Mouse (Mus musculus) left cerebral cortex, postnatal 36 days (tissue): Measurements from ENCODE around the gene Gm28038. TPM values are rescaled to one million over a fixed set of nuclear protein-coding genes. Genes with fewer than 3 reads are reported as not detected.

Experiments used
- DNase-seq, 2 experiments: peaks; one replicate each; pipeline ENCODE4 v3.0.0; 2021 to 2022; ENCODE audit warnings: low spot score in 2 of 2, mixed read lengths in 1 of 2
- intact Hi-C: fragments of 180-260 bp; cut with DNase I; formaldehyde crosslinking; loops from one replicate; pipeline ENCODE4 v1.15.1; 2025
- total RNA-seq, 2 experiments: library from RNA; stranded (reverse); gene quantifications; 2 replicates each; pipeline ENCODE4 v1.2.3; 2021

Gm28038 gene
- total RNA-seq, 2 experiments from 2014 or later, result not detected

GRCm38 (mm10) chr2:30270134-30270533 lies 10.7 kb upstream of the Gm28038 start:
- peak; percentile 62 to 65 for DNase-seq
- intact Hi-C loops, result no loop called here

- intact Hi-C loops, result no loop called here
Measured at GRCm38 (mm10) chr2:30281651-30282050, 808 bp downstream of the Gm28038 start.

GRCm38 (mm10) chr2:30283193-30283592 lies 2.4 kb downstream of the Gm28038 start:
- no peak for DNase-seq

More at GRCm38 (mm10) chr2:30281651-30282050, 808 bp downstream of the Gm28038 start:
- DNase-seq, result no peak

DNA sequence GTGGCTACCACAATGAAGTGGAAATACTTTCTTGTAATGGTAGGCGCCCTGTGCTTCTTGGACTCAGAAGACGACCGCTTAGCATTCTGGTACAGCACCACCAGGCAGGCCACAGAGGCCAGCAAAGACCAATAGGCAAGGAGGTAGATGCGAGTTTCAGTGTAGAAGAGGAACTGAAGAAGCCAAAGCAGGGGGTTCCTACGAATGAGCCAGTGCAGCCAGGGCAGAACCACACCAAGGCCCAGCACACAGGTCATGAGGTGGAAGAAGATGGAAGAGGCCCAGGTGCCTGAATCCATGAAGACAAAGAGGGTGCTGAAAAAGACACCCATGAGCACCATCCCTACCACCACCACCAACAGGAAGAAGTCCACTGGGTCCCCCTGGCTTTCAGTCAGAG lies 4.2 kb downstream of the Gm28038 start:
- intact Hi-C loops, result no loop called here
- DNase-seq, result no peak

More at GRCm38 (mm10) chr2:30283193-30283592, 2.4 kb downstream of the Gm28038 start:
- intact Hi-C loops, result no loop called here

DNA sequence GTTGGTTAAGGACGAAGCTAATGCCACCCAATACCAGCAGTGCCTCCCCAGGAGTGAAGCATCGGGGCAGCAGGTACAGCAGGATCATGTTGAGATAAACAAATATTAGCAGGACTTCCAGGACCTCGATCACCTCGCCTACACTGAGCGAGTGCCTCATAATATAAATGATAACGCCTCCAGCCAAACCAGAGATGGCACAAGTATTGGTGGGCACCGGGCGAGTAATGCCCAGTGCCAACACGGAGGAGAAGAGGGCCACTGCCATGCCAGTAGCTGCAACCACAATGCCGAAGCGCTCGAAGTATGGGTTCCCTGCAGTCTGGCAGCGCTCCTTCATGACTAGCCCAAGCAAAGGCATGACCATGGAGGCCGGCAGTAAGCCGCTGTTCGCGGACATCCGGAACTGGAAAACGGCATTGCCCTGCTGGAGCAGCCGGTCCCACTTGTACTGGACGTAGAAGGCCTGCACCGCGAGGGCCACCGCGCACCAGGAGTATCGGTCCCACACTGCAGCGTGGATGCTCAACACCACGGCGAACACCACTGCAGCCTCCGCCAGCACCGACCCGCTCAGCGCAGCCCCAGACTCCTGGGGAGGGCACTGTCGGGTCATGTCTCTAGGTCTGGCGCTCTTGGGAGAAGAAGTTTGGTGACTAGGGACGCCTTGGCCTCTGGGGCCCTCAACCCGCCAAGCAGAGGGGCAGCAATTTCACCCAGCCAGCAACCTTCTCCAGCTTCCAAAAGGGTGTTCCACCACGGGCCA lies 4.8 kb downstream of the Gm28038 start:
- no peak for DNase-seq
- intact Hi-C loops, result no loop called here

DNA sequence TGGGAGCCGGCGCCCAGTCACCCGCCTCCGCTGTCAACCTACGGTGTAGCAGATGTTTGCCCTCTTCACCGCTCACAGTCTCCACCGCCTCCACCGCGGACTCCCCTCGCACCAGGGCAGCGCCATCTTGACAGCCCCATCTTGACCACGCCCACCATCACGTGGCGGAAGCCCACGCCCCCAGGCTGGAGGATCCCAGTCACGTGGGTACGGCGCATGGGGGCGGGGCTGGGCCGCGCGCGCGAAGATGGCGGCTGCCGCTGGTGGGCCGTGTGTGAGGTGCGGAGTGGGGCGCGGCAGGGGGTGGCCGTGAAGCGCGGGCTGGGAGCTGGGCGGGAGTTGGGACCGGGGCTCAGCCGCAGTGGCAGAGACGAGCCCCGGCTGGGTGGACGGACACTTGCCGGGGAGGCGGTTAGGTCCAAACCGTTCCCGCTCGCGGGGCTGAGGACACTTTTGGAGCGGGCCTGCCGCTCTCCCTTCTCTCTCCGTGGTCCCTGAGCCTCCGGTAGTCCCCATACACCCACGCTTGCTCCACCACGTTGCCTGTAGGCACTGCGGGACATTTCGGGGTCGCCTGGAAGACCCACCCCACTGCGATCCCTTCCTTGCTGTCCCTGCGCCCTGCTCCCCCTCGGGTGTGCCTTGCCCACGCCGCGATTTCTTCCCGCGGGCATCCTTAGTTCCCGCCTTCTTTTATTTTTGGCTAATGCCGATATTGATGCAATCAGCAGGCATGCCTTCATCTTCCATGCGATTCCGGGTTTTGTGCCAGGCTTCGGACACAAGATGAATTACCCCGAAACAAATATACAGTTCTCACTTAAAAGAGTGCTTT lies 5.6 kb downstream of the Gm28038 start, which contains the start of the genes Dolk and Nup188:
Dolk (minus strand) TSS at position 143 of the 835 bp plus-strand sequence.
Nup188 (plus strand) TSS at position 206 of the 835 bp plus-strand sequence.
- intact Hi-C loops, result no loop called here
- DNase-seq, result peak; percentile 95

DNA sequence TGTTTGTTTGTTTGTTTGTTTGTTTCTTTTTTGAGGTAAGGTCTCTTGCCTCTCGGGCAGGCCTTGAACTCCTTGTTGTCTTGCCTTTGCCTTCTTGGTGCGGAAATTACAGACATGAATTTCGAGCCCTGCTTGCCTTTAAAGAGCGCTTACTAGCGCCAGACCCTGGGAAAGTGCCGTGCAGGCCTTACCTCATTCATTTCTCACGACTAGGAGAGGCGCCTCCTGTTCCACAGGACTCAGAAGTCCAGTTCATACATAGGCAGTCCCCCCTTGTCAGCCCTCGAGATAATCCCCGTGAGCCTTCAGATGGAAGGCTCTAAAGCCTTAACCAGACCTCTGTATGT lies 6.2 kb downstream of the Gm28038 start:
- intact Hi-C loops, result no loop called here
- peak in 1 of 2 experiments; percentile 20 for DNase-seq

GRCm38 (mm10) chr2:30299525-30299924 lies 18.7 kb downstream of the Gm28038 start:
- intact Hi-C loops, result no loop called here
- DNase-seq, result no peak

DNA sequence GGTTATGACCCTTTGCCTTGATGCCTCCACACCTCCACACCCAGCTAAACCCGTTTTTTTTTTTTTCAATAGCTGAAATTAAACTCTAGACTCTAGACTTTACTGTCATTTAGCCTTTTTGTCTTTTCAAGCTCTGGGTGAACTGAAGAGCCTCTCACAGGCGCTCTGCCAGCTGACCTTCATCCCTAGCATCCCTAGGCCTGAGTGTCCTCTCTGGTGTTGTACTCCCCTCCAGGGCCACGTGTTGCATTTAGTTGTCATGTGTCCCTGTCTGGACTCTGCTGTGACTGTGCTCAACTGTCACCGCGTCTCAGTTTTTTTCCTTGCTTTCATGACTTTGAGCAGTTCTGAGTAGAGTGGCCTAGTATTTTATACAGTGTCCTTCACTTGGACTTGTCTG lies 19.1 kb downstream of the Gm28038 start:
- DNase-seq, result no peak
- intact Hi-C loops, result no loop called here

GRCm38 (mm10) chr2:30306087-30306486 lies 25.2 kb downstream of the Gm28038 start:
- intact Hi-C loops, result no loop called here
- DNase-seq, result no peak

GRCm38 (mm10) chr2:30309351-30309750 lies 28.5 kb downstream of the Gm28038 start:
- intact Hi-C loops, result no loop called here
- DNase-seq, result no peak

DNA sequence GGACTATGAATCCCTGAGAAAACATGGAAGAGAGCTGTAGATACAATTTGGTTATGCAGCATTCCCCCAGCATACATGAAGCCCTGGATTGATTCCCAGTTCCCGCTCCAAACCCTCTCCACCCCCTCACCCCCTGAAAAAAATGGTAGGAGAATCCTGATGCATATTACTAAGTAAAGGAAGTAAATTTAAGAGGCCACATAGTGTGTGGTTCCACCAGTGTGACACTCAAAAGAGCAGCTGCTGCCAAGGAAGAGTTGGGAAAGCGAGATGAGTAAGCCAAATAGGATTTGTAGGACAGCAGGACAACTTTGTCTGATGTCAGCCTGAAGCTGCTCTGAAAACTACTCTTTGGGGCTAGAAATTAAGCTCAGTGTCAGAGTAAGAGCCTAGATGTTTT lies 30.6 kb downstream of the Gm28038 start:
- DNase-seq, result no peak
- intact Hi-C loops, result no loop called here

- DNase-seq, result no peak
- intact Hi-C loops, result no loop called here
Measured at GRCm38 (mm10) chr2:30316136-30316535, 35.3 kb downstream of the Gm28038 start.

GRCm38 (mm10) chr2:30316955-30317354 lies 36.1 kb downstream of the Gm28038 start:
- peak in 1 of 2 experiments; percentile 23 for DNase-seq
- intact Hi-C loops, result no loop called here

DNA sequence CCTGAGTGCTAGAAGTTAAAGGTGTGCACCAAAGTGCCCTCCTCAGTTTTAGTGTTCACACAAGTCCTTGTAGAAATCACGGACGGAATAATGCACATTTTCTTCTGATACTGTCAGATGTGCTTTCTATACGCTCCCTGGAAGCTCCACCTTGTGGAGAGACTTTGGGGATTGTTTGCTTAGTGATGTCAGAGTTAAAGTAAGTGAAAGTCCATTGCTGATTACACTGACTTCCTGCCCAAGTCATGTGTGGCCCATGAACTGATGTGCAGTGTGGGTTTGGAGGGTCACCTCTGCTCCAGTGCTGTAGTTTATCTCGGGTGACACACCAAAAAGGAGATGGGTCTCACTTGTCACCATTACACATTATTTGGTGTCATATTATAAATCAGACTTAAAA lies 38.4 kb downstream of the Gm28038 start:
- intact Hi-C loops, result no loop called here
- no peak for DNase-seq

GRCm38 (mm10) chr2:30323111-30323510 lies 42.3 kb downstream of the Gm28038 start:
- DNase-seq, result no peak
- intact Hi-C loops, result no loop called here

- intact Hi-C loops, result no loop called here
Measured at GRCm38 (mm10) chr2:30325296-30325695, 44.5 kb downstream of the Gm28038 start.

GRCm38 (mm10) chr2:30327276-30327675 lies 46.4 kb downstream of the Gm28038 start:
- no peak for DNase-seq
- intact Hi-C loops, result no loop called here

More at GRCm38 (mm10) chr2:30325296-30325695, 44.5 kb downstream of the Gm28038 start:
- DNase-seq, result no peak

DNA sequence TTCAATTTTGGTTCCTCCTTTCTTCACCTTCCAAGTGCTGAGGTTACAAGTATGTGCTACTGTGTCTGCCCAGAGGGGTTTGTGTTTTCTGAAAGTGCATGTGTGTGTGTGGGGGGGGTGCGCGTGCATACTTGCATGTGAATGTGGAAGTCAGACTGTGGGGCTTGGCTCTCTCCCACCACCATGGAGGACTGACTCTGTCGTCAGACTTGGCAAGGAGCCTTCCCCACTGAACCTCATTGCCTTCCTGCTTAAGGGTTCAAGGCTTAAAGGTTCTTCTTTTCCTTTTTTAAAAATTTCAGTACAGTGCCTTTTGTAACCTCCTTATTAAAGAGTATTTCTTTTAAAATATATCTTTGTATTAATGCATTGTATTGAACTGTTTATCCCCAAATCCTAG lies 47.9 kb downstream of the Gm28038 start:
- DNase-seq, result no peak
- intact Hi-C loops, result no loop called here

GRCm38 (mm10) chr2:30335324-30335723 lies 54.5 kb downstream of the Gm28038 start:
- no peak for DNase-seq
- intact Hi-C loops, result no loop called here
